Mouse (Mus musculus): ENCODE results near the gene Dgki. TPM values are rescaled to one million over a fixed set of nuclear protein-coding genes. Genes with fewer than 3 reads are reported as not detected.

Gene Dgki
- total and polyA plus RNA-seq, 3 experiments: not detected

DNA sequence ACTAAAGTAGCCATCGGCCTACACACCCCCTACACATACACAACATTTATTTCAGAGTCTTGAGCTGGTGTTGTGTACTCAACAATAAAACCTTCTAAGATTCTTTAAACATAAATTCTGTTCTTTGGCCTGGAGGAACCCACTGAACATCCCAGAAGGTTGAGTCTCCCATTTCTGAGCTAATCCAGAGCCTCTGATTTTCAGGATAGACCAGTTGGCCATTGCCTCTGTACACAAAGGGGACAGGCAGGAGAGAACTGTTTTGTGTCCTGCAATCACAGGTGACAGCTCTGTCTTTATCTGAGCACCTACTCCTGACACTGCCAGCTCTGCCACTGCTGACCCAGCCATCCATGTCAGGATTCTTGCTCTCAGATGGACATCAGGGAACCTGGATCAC lies 8.8 kb downstream of the Dgki start:
- no peak for TF ChIP-seq MAZ (IDR thresholded peaks at IDR 0.05; ENCODE audit: low read depth, low read length)
- no peak for TF ChIP-seq KAT2A (conservative IDR thresholded peaks at IDR 0.05; ENCODE audit: low read depth, low read length)
- TF ChIP-seq USF1 (IDR thresholded peaks at IDR 0.05; ENCODE audit: low read depth, low read length): no peak
- TF ChIP-seq TBP (IDR thresholded peaks at IDR 0.05; ENCODE audit: low read depth, low read length): no peak
- TF ChIP-seq CHD1 (IDR thresholded peaks at IDR 0.05; ENCODE audit: low read depth, low read length): no peak
- TF ChIP-seq CHD2 (IDR thresholded peaks at IDR 0.05; ENCODE audit: low read length): no peak

DNA sequence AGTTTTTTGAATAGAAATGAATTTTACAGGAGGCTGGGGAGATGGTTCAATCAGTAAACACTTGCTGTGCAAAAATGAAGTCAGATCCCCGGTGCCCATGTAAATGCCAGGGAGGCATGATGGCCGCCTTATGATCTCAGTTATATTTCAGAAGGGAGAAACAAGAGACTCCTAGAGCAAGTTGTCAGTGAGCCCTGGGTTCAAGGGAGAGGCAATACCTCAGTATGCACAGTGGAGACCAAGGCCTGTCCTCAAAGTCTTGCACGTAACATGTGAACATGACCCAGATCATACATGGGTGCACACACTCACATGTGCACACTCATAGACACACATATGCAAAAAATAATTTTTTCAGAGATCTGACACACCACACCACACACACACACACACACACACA lies 9.3 kb downstream of the Dgki start:
- Histone ChIP-seq H3K36me3 (ENCODE audit: control insufficient read depth in 1 of 2, insufficient read depth in 2 of 2, low read length in 2 of 2) (no peaks in the 10 kb centered on the region), H3K4me3 (ENCODE audit: control insufficient read depth in 1 of 2, insufficient read depth in 1 of 2, low read depth in 2 of 2, low read length in 2 of 2) (no peak overlapping the region), H3K9me3 (replicated peaks; ENCODE audit: insufficient read depth, low read length) (no peaks in the 10 kb centered on the region), H3K27ac (ENCODE audit: control insufficient read depth, low read depth, low read length) (no peak overlapping the region), H3K4me1 (ENCODE audit: control insufficient read depth in 1 of 2, insufficient read depth in 2 of 2, low read length in 2 of 2) (no peaks in the 10 kb centered on the region), H3K27me3 (ENCODE audit: control insufficient read depth in 1 of 2, insufficient read depth in 2 of 2, low read length in 2 of 2) (no peaks in the 10 kb centered on the region), H3K79me2 (ENCODE audit: control insufficient read depth, insufficient read depth, low read length, poor library complexity) (no peaks in the 10 kb centered on the region), H3K9ac (ENCODE audit: control insufficient read depth, low read depth, low read length, poor library complexity, severe bottlenecking) (no peak overlapping the region)
- no peak for DNase-seq (ENCODE audit: low read depth, low spot score)
- no peak for TF ChIP-seq RAD21 (IDR thresholded peaks at IDR 0.05; ENCODE audit: low read depth, low read length)
- TF ChIP-seq POLR2AphosphoS5 (IDR thresholded peaks at IDR 0.05; ENCODE audit: borderline replicate concordance, low read depth, low read length): no peak
- no peak for TF ChIP-seq HCFC1 (IDR thresholded peaks at IDR 0.05; ENCODE audit: low read depth, low read length)
- TF ChIP-seq USF2 (IDR thresholded peaks at IDR 0.05; ENCODE audit: borderline replicate concordance in 1 of 2, insufficient read depth in 1 of 2, low read depth in 1 of 2, low read length in 2 of 2): no peak
- TF ChIP-seq SIN3A (IDR thresholded peaks at IDR 0.05; ENCODE audit: low read length): no peak
- no peak for TF ChIP-seq ZMIZ1 (IDR thresholded peaks at IDR 0.05; ENCODE audit: low read depth, low read length)
- no peak for TF ChIP-seq ZNF384 (IDR thresholded peaks at IDR 0.05; ENCODE audit: low read depth, low read length)
- no peak for TF ChIP-seq NRF1 (IDR thresholded peaks at IDR 0.05; ENCODE audit: insufficient read depth, low read depth, low read length, poor library complexity, severe bottlenecking)
- TF ChIP-seq GABPA (IDR thresholded peaks at IDR 0.05; ENCODE audit: low read depth, low read length): no peak
- TF ChIP-seq MAZ (IDR thresholded peaks at IDR 0.05; ENCODE audit: low read depth, low read length): no peak
- TF ChIP-seq JUND (IDR thresholded peaks at IDR 0.05; ENCODE audit: low read depth, low read length): no peak
- TF ChIP-seq CTCF (IDR thresholded peaks at IDR 0.05 in 2 of 3, conservative IDR thresholded peaks at IDR 0.05 in 1 of 3; ENCODE audit: control insufficient read depth in 1 of 3, insufficient read depth in 1 of 3, low read depth in 2 of 3, low read length in 3 of 3, poor library complexity in 1 of 3, severe bottlenecking in 1 of 3): no peak
- no peak for TF ChIP-seq GATA1 (IDR thresholded peaks at IDR 0.05; ENCODE audit: low read depth, low read length)
- no peak for TF ChIP-seq POLR2AphosphoS2 (IDR thresholded peaks at IDR 0.05; ENCODE audit: low read length)
- TF ChIP-seq CHD1 (IDR thresholded peaks at IDR 0.05; ENCODE audit: low read depth, low read length): no peak

More for the DNA sequence above, 8.8 kb downstream of the Dgki start:
- Histone ChIP-seq H3K36me3 (ENCODE audit: control insufficient read depth in 1 of 2, insufficient read depth in 2 of 2, low read length in 2 of 2) (no peaks in the 10 kb centered on the region), H3K9ac (ENCODE audit: control insufficient read depth, low read depth, low read length, poor library complexity, severe bottlenecking) (no peak overlapping the region), H3K27ac (ENCODE audit: control insufficient read depth, low read depth, low read length) (no peak overlapping the region), H3K4me3 (ENCODE audit: control insufficient read depth in 1 of 2, insufficient read depth in 1 of 2, low read depth in 2 of 2, low read length in 2 of 2) (no peak overlapping the region), H3K4me1 (ENCODE audit: control insufficient read depth in 1 of 2, insufficient read depth in 2 of 2, low read length in 2 of 2) (no peaks in the 10 kb centered on the region), H3K9me3 (replicated peaks; ENCODE audit: insufficient read depth, low read length) (no peaks in the 10 kb centered on the region), H3K79me2 (ENCODE audit: control insufficient read depth, insufficient read depth, low read length, poor library complexity) (no peaks in the 10 kb centered on the region), H3K27me3 (ENCODE audit: control insufficient read depth in 1 of 2, insufficient read depth in 2 of 2, low read length in 2 of 2) (no peaks in the 10 kb centered on the region)
- DNase-seq (ENCODE audit: low read depth, low spot score): no peak
